Mouse (Mus musculus): ENCODE results near the gene Rab11fip5. TPM values are rescaled to one million over a fixed set of nuclear protein-coding genes. Genes with fewer than 3 reads are reported as not detected.
A peak's percentile ranks its signal among the peaks of the same experiment; 100 is the strongest.

Rab11fip5 gene
- polyA plus RNA-seq, 1 experiment from 2014 or later: 12.2 TPM

GRCm38 (mm10) chr6:85377876-85378275, 3.4 kb upstream of the Rab11fip5 start:
- no peak for ATAC-seq (ENCODE audit: low read depth)
- Histone ChIP-seq H3K9ac (ENCODE audit: low read length) (no peak overlapping the region), H3K27ac (ENCODE audit: low read length) (no peak overlapping the region), H3K9me3 (ENCODE audit: control insufficient read depth, low read length) (no peaks in the 10 kb centered on the region), H3K4me3 (ENCODE audit: low read length) (no peak overlapping the region), H3K4me2 (ENCODE audit: low read depth, low read length) (no peak overlapping the region), H3K36me3 (ENCODE audit: control insufficient read depth, insufficient read depth, low read length) (no peaks in the 10 kb centered on the region), H3K27me3 (ENCODE audit: control insufficient read depth, insufficient read depth, low read depth, low read length) (no peaks in the 10 kb centered on the region), H3K4me1 (replicated peaks; ENCODE audit: control insufficient read depth, insufficient read depth, low read length) (peaks cover 16% of the 10 kb centered on the region)
- WGBS: 47% methylated on average over 5 of the region's 5 CpGs

DNA sequence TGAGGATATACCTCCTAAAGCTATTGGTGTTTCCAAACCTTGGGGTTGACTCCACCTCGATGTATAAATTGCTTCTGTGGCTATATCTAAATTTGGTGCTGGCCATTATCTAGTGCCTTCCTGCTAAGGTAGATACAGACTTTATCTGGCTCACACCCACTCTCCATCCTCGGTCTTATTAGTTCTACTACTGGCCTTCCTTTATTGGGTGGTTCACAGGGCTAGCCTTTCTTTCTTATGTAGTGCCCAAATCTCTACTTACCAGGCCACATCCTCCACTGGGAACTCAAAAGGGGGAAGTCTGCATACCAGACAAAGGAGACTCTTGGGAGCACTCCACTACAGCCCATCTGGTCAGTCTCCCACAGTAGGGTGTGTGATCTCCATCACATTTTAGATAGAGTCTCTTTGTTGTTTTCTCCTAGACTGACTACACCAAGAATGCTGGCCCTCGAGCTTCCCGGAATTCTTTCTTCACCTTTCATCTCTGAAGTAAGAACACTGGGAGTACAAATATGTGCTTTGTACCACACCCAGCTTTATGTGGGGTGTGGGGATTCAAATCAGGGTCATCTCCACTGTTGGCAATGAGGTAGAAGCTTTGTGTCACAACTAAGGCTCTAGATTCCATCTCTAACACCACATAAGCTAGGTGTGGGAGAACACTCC, 2.8 kb upstream of the Rab11fip5 start:
- peaks cover 22% of the 10 kb centered on the region for H3K4me1 ChIP-seq (replicated peaks; ENCODE audit: control insufficient read depth, insufficient read depth, low read length)
- WGBS: 55% methylated on average over 4 of the region's 4 CpGs
- no peak overlapping the region for H3K27ac ChIP-seq (ENCODE audit: low read length)
- ATAC-seq (ENCODE audit: low read depth): no peak
- H3K27me3 ChIP-seq (ENCODE audit: control insufficient read depth, insufficient read depth, low read depth, low read length): no peaks in the 10 kb centered on the region
- H3K9ac ChIP-seq (ENCODE audit: low read length): no peak overlapping the region
- no peaks in the 10 kb centered on the region for H3K36me3 ChIP-seq (ENCODE audit: control insufficient read depth, insufficient read depth, low read length)
- no peak overlapping the region for H3K4me3 ChIP-seq (ENCODE audit: low read length)
- no peak overlapping the region for H3K4me2 ChIP-seq (ENCODE audit: low read depth, low read length)
- H3K9me3 ChIP-seq (ENCODE audit: control insufficient read depth, low read length): no peaks in the 10 kb centered on the region

DNA sequence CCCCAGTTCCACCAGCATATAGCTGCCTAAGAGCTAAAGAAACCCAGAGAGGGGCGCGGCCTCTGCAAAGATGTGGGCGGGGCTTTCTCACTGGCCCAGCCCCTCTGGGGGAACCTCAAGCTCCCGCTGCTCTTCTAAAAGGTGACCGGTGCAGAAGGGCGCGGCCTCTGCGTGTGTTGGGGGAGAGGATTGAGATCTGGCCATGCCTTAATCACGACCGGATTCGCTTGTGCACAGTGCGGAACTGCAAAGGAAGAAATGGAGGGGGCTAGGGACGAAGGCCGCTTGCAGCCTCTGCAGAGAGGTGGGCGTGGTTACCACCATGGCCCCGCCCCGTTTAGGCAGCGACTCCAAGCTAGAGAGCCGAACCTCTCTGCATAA, 290 bp upstream of the Rab11fip5 start:
- no peaks in the 10 kb centered on the region for H3K36me3 ChIP-seq (ENCODE audit: control insufficient read depth, insufficient read depth, low read length)
- peak overlapping the region; percentile 80 for H3K4me3 ChIP-seq (ENCODE audit: low read length)
- WGBS: under 1% methylated on average over 19 of the region's 19 CpGs
- H3K9me3 ChIP-seq (ENCODE audit: control insufficient read depth, low read length): no peaks in the 10 kb centered on the region
- H3K27ac ChIP-seq (ENCODE audit: low read length): no peak overlapping the region
- peak; percentile 98 for ATAC-seq (ENCODE audit: low read depth)
- peaks cover 28% of the 10 kb centered on the region for H3K4me1 ChIP-seq (replicated peaks; ENCODE audit: control insufficient read depth, insufficient read depth, low read length)
- H3K4me2 ChIP-seq (ENCODE audit: low read depth, low read length): peak overlapping the region; percentile 88
- peak overlapping the region; percentile 57 for H3K9ac ChIP-seq (ENCODE audit: low read length)
- H3K27me3 ChIP-seq (ENCODE audit: control insufficient read depth, insufficient read depth, low read depth, low read length): no peaks in the 10 kb centered on the region

DNA sequence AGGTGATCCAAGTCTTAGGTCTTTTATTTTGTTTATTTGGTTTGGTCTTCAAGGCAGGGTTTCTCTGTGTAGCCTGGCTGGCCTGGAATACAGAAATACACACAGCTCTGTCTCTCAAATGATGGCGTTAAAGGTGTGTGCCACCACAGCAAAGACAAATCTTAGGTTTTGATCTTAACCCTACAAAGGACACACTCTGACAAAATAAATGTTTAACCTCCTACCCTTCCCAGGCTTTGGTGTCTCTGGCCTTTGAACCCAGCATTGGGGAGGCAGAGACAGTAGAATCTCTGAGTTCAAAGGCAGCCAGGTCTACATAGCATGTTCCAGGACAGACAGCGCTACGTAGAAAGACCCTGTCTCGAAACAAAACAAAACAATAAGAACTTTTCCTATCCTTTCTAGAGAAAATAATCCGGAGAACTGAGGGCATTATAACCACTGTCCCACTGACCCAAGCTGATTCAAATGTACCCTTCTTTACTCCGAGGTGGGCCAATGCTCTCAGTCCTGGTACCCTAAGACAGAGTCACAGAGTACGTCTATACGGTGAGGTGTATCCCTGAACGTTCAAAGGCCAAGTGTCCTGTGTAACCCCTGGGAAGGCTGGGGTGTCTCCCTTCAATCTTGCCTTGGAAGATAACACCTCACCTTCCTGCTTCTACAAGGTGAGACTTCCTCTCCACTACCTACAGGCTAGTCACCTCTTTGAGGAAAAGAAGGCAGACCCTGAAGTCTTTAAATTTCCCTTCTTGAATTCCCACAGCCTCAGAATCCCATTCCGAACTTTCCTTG, 1.2 kb downstream of the Rab11fip5 start:
- Histone ChIP-seq H3K9ac (ENCODE audit: low read length) (peak overlapping the region; percentile 87), H3K4me2 (ENCODE audit: low read depth, low read length) (peak overlapping the region; percentile 88), H3K36me3 (ENCODE audit: control insufficient read depth, insufficient read depth, low read length) (no peaks in the 10 kb centered on the region), H3K27me3 (ENCODE audit: control insufficient read depth, insufficient read depth, low read depth, low read length) (no peaks in the 10 kb centered on the region), H3K4me1 (replicated peaks; ENCODE audit: control insufficient read depth, insufficient read depth, low read length) (peaks cover 42% of the 10 kb centered on the region), H3K9me3 (ENCODE audit: control insufficient read depth, low read length) (no peaks in the 10 kb centered on the region), H3K27ac (ENCODE audit: low read length) (no peak overlapping the region; the same call in 1 of the 2 replicates), H3K4me3 (ENCODE audit: low read length) (peak overlapping the region; percentile 80)
- ATAC-seq (ENCODE audit: low read depth): no peak
- whole genome bisulfite sequencing: 78% methylated on average over 10 of the region's 10 CpGs

DNA sequence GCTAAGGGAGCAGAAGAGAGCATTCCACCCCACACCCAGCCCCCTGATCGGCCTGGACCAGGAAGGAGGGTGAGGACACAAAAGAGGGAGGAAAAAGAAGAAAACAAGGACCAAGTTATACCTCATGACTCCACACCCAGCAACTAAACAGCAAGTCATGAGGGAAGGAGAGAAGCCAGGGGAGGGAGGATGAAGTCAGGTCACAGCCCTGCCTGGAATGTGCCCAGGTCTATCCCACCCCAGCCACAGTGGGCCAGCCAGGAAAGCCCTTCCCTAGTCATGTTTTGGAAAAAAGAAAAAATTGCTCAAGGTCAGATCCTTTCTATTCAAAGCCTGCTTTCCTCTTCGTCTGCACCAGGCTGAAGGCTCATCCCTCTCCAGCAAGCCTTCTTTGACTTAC, 1.9 kb downstream of the Rab11fip5 start:
- Histone ChIP-seq H3K27ac (ENCODE audit: low read length) (no peak overlapping the region), H3K4me2 (ENCODE audit: low read depth, low read length) (peak overlapping the region; percentile 88), H3K36me3 (ENCODE audit: control insufficient read depth, insufficient read depth, low read length) (no peaks in the 10 kb centered on the region), H3K4me3 (ENCODE audit: low read length) (no peak overlapping the region), H3K9ac (ENCODE audit: low read length) (no peak overlapping the region), H3K9me3 (ENCODE audit: control insufficient read depth, low read length) (no peaks in the 10 kb centered on the region), H3K4me1 (replicated peaks; ENCODE audit: control insufficient read depth, insufficient read depth, low read length) (peaks cover 46% of the 10 kb centered on the region), H3K27me3 (ENCODE audit: control insufficient read depth, insufficient read depth, low read depth, low read length) (no peaks in the 10 kb centered on the region)
- no peak for ATAC-seq (ENCODE audit: low read depth)
- WGBS: 48% methylated on average over 2 of the region's 2 CpGs

DNA sequence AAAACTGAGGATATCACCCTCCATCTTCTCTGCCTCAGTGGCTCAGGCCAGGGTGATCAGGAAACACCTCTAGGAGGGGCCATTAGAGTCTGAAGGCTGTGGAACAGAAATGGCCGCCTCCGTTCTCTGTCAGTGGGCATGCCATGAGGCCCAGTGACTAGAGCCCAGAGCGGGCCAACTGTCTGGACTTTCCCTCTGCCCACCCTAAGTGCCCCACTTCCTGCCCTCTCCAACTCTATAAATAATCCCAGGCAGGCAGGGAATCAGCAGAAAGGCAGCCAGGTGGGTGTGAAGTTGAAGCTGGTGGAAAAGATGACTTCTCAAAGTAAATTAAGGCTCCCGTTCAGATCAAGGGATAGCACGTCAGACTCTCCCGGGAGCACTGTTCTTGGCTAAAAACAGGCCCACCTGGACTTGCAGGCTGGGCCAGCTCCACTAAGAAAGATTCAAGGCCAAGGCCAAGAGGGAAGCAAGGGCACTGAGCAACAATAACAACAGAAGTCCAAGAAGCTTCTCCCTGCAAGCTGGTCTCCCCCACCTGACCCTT, 2.5 kb downstream of the Rab11fip5 start:
- Histone ChIP-seq H3K4me1 (replicated peaks; ENCODE audit: control insufficient read depth, insufficient read depth, low read length) (peaks cover 52% of the 10 kb centered on the region), H3K27me3 (ENCODE audit: control insufficient read depth, insufficient read depth, low read depth, low read length) (no peaks in the 10 kb centered on the region), H3K4me3 (ENCODE audit: low read length) (no peak overlapping the region), H3K9ac (ENCODE audit: low read length) (no peak overlapping the region), H3K27ac (ENCODE audit: low read length) (no peak overlapping the region), H3K4me2 (ENCODE audit: low read depth, low read length) (peak overlapping the region; percentile 88; the same call in 1 of the 2 replicates), H3K36me3 (ENCODE audit: control insufficient read depth, insufficient read depth, low read length) (no peaks in the 10 kb centered on the region), H3K9me3 (ENCODE audit: control insufficient read depth, low read length) (no peaks in the 10 kb centered on the region)
- 65% methylated on average over 6 of the region's 6 CpGs for WGBS
- no peak for ATAC-seq (ENCODE audit: low read depth)

DNA sequence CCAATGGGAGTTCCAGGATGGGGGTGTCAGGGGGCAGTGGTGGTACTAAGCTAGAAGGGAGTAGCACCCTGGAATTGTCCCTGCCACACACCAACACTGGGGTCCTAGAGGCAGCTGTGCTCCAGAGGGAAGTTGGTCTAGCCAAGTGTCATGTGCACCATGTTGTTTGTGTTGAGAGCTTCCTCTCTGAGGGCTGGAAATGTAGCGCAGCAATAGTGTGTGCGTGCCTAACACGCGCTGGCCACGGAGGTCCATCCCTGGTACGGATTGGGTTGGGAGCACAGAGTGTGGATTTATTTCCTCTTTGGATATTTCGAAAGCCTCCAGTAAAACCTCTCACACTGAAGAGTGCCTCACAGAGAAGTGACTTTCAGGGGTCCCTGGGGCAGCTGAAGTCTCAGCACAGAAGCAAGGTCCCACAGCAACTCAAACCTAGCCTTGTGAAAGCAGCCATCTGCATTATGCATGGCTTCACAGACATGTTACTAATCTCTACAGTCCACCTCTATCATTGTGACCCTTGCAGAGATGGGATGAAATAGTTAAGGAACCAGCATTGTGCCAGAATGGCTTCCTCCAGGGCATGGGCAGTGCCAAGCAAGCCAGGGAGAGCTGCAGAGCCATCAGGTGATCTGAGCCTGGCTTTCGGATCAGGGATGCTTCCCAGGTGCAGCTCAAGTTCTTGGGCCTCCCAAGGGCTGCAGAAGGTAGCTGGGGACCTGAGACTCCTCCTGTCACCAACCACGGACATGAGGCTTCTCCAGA, 3.6 kb downstream of the Rab11fip5 start:
- H3K9me3 ChIP-seq (ENCODE audit: control insufficient read depth, low read length): no peaks in the 10 kb centered on the region
- no peaks in the 10 kb centered on the region for H3K36me3 ChIP-seq (ENCODE audit: control insufficient read depth, insufficient read depth, low read length)
- no peak for ATAC-seq (ENCODE audit: low read depth)
- 85% methylated on average over 9 of the region's 9 CpGs for WGBS
- H3K27me3 ChIP-seq (ENCODE audit: control insufficient read depth, insufficient read depth, low read depth, low read length): no peaks in the 10 kb centered on the region
- H3K4me2 ChIP-seq (ENCODE audit: low read depth, low read length): no peak overlapping the region
- H3K9ac ChIP-seq (ENCODE audit: low read length): no peak overlapping the region
- no peak overlapping the region for H3K4me3 ChIP-seq (ENCODE audit: low read length)
- H3K27ac ChIP-seq (ENCODE audit: low read length): no peak overlapping the region
- H3K4me1 ChIP-seq (replicated peaks; ENCODE audit: control insufficient read depth, insufficient read depth, low read length): peaks cover 61% of the 10 kb centered on the region

- peaks cover 61% of the 10 kb centered on the region for H3K4me1 ChIP-seq (replicated peaks; ENCODE audit: control insufficient read depth, insufficient read depth, low read length)
- H3K4me3 ChIP-seq (ENCODE audit: low read length): no peak overlapping the region
- no peaks in the 10 kb centered on the region for H3K27me3 ChIP-seq (ENCODE audit: control insufficient read depth, insufficient read depth, low read depth, low read length)
- H3K4me2 ChIP-seq (ENCODE audit: low read depth, low read length): no peak overlapping the region
- no peaks in the 10 kb centered on the region for H3K36me3 ChIP-seq (ENCODE audit: control insufficient read depth, insufficient read depth, low read length)
- WGBS: 70% methylated on average over 5 of the region's 5 CpGs
- peak overlapping the region; percentile 61 for H3K27ac ChIP-seq (ENCODE audit: low read length)
- H3K9ac ChIP-seq (ENCODE audit: low read length): no peak overlapping the region
- ATAC-seq (ENCODE audit: low read depth): no peak
- H3K9me3 ChIP-seq (ENCODE audit: control insufficient read depth, low read length): no peaks in the 10 kb centered on the region
Observed at GRCm38 (mm10) chr6:85370041-85370440, 4.4 kb downstream of the Rab11fip5 start.
